Mouse (Mus musculus) hindbrain, embryonic 10.5 days (tissue): Measurements from ENCODE around the gene Gps1. TPM values are rescaled to one million over a fixed set of nuclear protein-coding genes. Genes with fewer than 3 reads are reported as not detected.

Experiments used
- DNase-seq: peaks from one replicate; pipeline ENCODE4 v3.0.0-alpha.2; 2017; ENCODE audit warnings: low spot score
- H3K27ac ChIP-seq: fragments of 300-500 bp; sonication (generic); 2 replicates; pipeline ENCODE4 v1.5.1; 2016; ENCODE audit warnings: mild to moderate bottlenecking, moderate library complexity
- H3K27me3 ChIP-seq: fragments of 300-500 bp; sonication (generic); 2 replicates; pipeline ENCODE4 v1.6.1; 2016; ENCODE audit warnings: mild to moderate bottlenecking; ENCODE audit not compliant: poor library complexity, insufficient read depth, severe bottlenecking
- H3K36me3 ChIP-seq: fragments of 300-500 bp; sonication (generic); 2 replicates; pipeline ENCODE4 v1.6.1; 2016; ENCODE audit warnings: mild to moderate bottlenecking, moderate library complexity
- H3K4me1 ChIP-seq: fragments of 300-500 bp; sonication (generic); replicated peaks from 2 replicates; pipeline ENCODE4 v1.6.1; 2016; ENCODE audit warnings: mild to moderate bottlenecking
- H3K4me3 ChIP-seq: fragments of 300-500 bp; sonication (generic); 2 replicates; pipeline ENCODE4 v1.5.1; 2016; ENCODE audit warnings: mild to moderate bottlenecking, moderate library complexity
- H3K9me3 ChIP-seq: fragments of 300-500 bp; sonication (generic); 2 replicates; pipeline ENCODE4 v1.6.1; 2016; ENCODE audit warnings: mild to moderate bottlenecking, moderate library complexity
- WGBS: fragments of 180-500 bp; shearing (Covaris S2); methylation state at CpG from one replicate; pipeline ENCODE4 v1.1.7; 2016; 5-methylcytosine and 5-hydroxymethylcytosine counted together
- polyA plus RNA-seq: library from polyadenylated mRNA; unstranded; fragments of >200 nt; fragmentation: Nextera tagmentation; extraction: Ambion mirVana; gene quantifications from 2 replicates; pipeline ENCODE4 v1.2.1, GENCODE M21; 2016

Gene Gps1
- polyA plus RNA-seq, 1 experiment from 2014 or later, result 285 TPM

- DNase-seq, result peak; percentile 98
- H3K27me3 ChIP-seq, result no peaks in the 10 kb centered on the region
- 2% methylated on average over 59 of the region's 59 CpGs for WGBS
- H3K4me1 ChIP-seq, result peaks cover 43% of the 10 kb centered on the region
- H3K27ac ChIP-seq, result peak within 1 kb of the TSS; percentile 92
- H3K9me3 ChIP-seq, result no peaks in the 10 kb centered on the region
- peak within 1 kb of the TSS; percentile 100 for H3K4me3 ChIP-seq
- peaks cover 42% of the 10 kb centered on the region for H3K36me3 ChIP-seq
These were observed 11.9 kb downstream of the Gps1 start, which contains the start of gene Dus1l for GRCm38 (mm10) chr11:120795756-120796613. Gene Dus1l (minus strand): TSS chr11:120796403.

GRCm38 (mm10) chr11:120796614-120796946 is 12.5 kb downstream of the Gps1 start:
- no peak for DNase-seq
- H3K27ac ChIP-seq, result peak overlapping the region; percentile 92
- H3K9me3 ChIP-seq, result no peaks in the 10 kb centered on the region
- 34% methylated on average over 8 of the region's 8 CpGs for WGBS
- no peaks in the 10 kb centered on the region for H3K27me3 ChIP-seq
- H3K4me1 ChIP-seq, result peaks cover 43% of the 10 kb centered on the region
- H3K4me3 ChIP-seq, result peak overlapping the region; percentile 100
- H3K36me3 ChIP-seq, result peaks cover 36% of the 10 kb centered on the region

GRCm38 (mm10) chr11:120798244-120798643 is 14.2 kb downstream of the Gps1 start:
- Histone ChIP-seq H3K27me3 (no peaks in the 10 kb centered on the region), H3K36me3 (peaks cover 19% of the 10 kb centered on the region), H3K27ac (no peak overlapping the region), H3K4me3 (no peak overlapping the region), H3K4me1 (peaks cover 43% of the 10 kb centered on the region), H3K9me3 (no peaks in the 10 kb centered on the region)
- DNase-seq, result no peak
- WGBS, result 87% methylated on average over 3 of the region's 3 CpGs

- Histone ChIP-seq H3K27ac (peak overlapping the region; percentile 82), H3K4me3 (peak overlapping the region; percentile 26; the same call in 1 of the 2 replicates), H3K4me1 (peaks cover 37% of the 10 kb centered on the region), H3K27me3 (no peaks in the 10 kb centered on the region), H3K36me3 (peaks cover 8% of the 10 kb centered on the region), H3K9me3 (no peaks in the 10 kb centered on the region)
- DNase-seq, result no peak
- 79% methylated on average over 6 of the region's 6 CpGs for WGBS
These were observed 15.3 kb downstream of the Gps1 start for GRCm38 (mm10) chr11:120799316-120799890.

- H3K4me3 ChIP-seq, result peak overlapping the region; percentile 26
- H3K4me1 ChIP-seq, result peaks cover 29% of the 10 kb centered on the region
- WGBS, result 12% methylated on average over 10 of the region's 10 CpGs
- H3K36me3 ChIP-seq, result peaks cover 6% of the 10 kb centered on the region
- H3K9me3 ChIP-seq, result no peaks in the 10 kb centered on the region
- DNase-seq, result peak; percentile 91
- H3K27me3 ChIP-seq, result no peaks in the 10 kb centered on the region
- H3K27ac ChIP-seq, result peak overlapping the region; percentile 82
These were observed 16.2 kb downstream of the Gps1 start for GRCm38 (mm10) chr11:120800061-120800904.

GRCm38 (mm10) chr11:120804274-120804673 is 20.2 kb downstream of the Gps1 start:
- no peak for DNase-seq
- Histone ChIP-seq H3K27ac (no peak overlapping the region), H3K27me3 (no peaks in the 10 kb centered on the region), H3K4me1 (peaks cover 14% of the 10 kb centered on the region), H3K36me3 (peaks cover 46% of the 10 kb centered on the region), H3K9me3 (no peaks in the 10 kb centered on the region), H3K4me3 (no peak overlapping the region)
- 79% methylated on average over 7 of the region's 7 CpGs for WGBS

- no peak for DNase-seq
- peaks cover 11% of the 10 kb centered on the region for H3K4me1 ChIP-seq
- no peak overlapping the region for H3K4me3 ChIP-seq
- 83% methylated on average over 4 of the region's 4 CpGs for WGBS
- peaks cover 51% of the 10 kb centered on the region for H3K36me3 ChIP-seq
- no peak overlapping the region for H3K27ac ChIP-seq
- H3K9me3 ChIP-seq, result no peaks in the 10 kb centered on the region
- H3K27me3 ChIP-seq, result no peaks in the 10 kb centered on the region
These were observed 20.7 kb downstream of the Gps1 start for GRCm38 (mm10) chr11:120804769-120805168.

- H3K36me3 ChIP-seq, result peaks cover 60% of the 10 kb centered on the region
- DNase-seq, result no peak
- WGBS, result 94% methylated on average over 7 of the region's 7 CpGs
These were observed 21.6 kb downstream of the Gps1 start for GRCm38 (mm10) chr11:120805375-120806298.

GRCm38 (mm10) chr11:120808010-120808409 is 23.9 kb downstream of the Gps1 start:
- Histone ChIP-seq H3K36me3 (peaks cover 83% of the 10 kb centered on the region), H3K9me3 (no peaks in the 10 kb centered on the region), H3K27ac (no peak overlapping the region), H3K4me3 (no peak overlapping the region), H3K4me1 (no peaks in the 10 kb centered on the region), H3K27me3 (no peaks in the 10 kb centered on the region)
- 93% methylated on average over 12 of the region's 12 CpGs for WGBS
- no peak for DNase-seq

More at GRCm38 (mm10) chr11:120805375-120806298, 21.6 kb downstream of the Gps1 start:
- Histone ChIP-seq H3K4me3 (no peak overlapping the region), H3K4me1 (peaks cover 2% of the 10 kb centered on the region; the same call in 1 of the 2 replicates), H3K27me3 (no peaks in the 10 kb centered on the region), H3K27ac (no peak overlapping the region), H3K9me3 (no peaks in the 10 kb centered on the region)

- no peak overlapping the region for H3K4me3 ChIP-seq
- H3K9me3 ChIP-seq, result no peaks in the 10 kb centered on the region
- no peaks in the 10 kb centered on the region for H3K4me1 ChIP-seq
- 95% methylated on average over 16 of the region's 16 CpGs for whole genome bisulfite sequencing
- DNase-seq, result no peak
- no peaks in the 10 kb centered on the region for H3K27me3 ChIP-seq
- H3K27ac ChIP-seq, result no peak overlapping the region
- peaks cover 100% of the 10 kb centered on the region for H3K36me3 ChIP-seq
These were observed 28.0 kb downstream of the Gps1 start for GRCm38 (mm10) chr11:120812068-120812467.

- Histone ChIP-seq H3K27me3 (no peaks in the 10 kb centered on the region), H3K27ac (no peak overlapping the region), H3K9me3 (no peaks in the 10 kb centered on the region), H3K4me1 (peaks cover 20% of the 10 kb centered on the region), H3K36me3 (peaks cover 100% of the 10 kb centered on the region), H3K4me3 (no peak overlapping the region)
- WGBS, result 93% methylated on average over 6 of the region's 6 CpGs
- DNase-seq, result no peak
These were observed 33.3 kb downstream of the Gps1 start for GRCm38 (mm10) chr11:120817358-120817757.

- Histone ChIP-seq H3K9me3 (no peaks in the 10 kb centered on the region), H3K27me3 (no peaks in the 10 kb centered on the region), H3K27ac (no peak overlapping the region), H3K36me3 (peaks cover 97% of the 10 kb centered on the region), H3K4me1 (peaks cover 29% of the 10 kb centered on the region), H3K4me3 (no peak overlapping the region)
- 96% methylated on average over 13 of the region's 13 CpGs for WGBS
- no peak for DNase-seq
These were observed 34.2 kb downstream of the Gps1 start for GRCm38 (mm10) chr11:120818251-120818650.
